Mouse (Mus musculus): ENCODE measurements around the gene Tlr5. TPM values are rescaled to one million over a fixed set of nuclear protein-coding genes. Genes with fewer than 3 reads are reported as not detected.

Gene Tlr5
- polyA plus RNA-seq (2012; ENCODE audit: insufficient read depth, insufficient read length, missing spikeins): 2.3 and 2.7 TPM in 2 replicates

DNA sequence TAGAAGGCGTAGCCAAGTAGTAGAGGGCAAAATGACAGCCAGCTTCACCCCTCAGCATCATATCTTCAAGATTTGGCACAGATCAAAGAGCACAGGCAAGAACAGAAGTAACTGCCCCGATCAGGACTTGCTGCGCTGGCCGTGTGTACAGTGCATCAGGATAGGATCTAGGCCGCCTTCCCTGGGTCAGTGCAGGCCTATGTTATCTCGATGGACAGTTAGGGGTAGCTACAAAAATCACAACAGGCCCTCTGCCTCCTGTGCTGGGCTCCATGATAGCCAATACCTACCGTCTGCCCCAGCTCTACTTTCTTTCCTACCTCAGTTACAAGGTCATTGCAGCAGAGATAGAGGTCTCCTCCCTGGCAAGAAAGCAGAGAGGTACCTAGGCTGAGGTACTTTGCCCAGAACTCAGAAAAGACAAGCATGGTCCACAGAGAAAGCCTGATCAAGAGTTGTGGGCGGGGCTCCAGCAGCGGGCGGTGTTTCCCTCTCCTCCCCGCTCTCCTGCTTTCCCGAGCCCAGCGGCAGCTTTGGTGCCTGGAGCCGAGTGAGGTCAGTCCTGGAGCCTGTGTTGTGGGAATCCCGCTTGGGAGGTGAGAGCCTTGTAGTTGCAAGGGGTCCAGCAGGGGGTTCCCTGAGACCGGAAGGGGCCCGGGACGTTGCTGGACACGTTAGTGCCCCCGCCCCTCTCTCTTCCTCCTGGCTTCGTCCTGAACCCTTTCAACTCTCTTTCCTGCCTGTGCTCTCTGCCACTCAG lies at the start of gene Tlr5:
Tlr5 (plus strand) TSS at position 502 of the 760 bp plus-strand sequence.
- H3K27ac ChIP-seq (ENCODE audit: insufficient read depth, low read depth, low read length): peak within 1 kb of the TSS; percentile 75
- H3K4me1 ChIP-seq (ENCODE audit: control insufficient read depth, insufficient read depth, low read length): peaks cover 44% of the 10 kb centered on the region
- no peak for TF ChIP-seq CTCF (IDR thresholded peaks at IDR 0.05; ENCODE audit: low read depth, low read length)
- TF ChIP-seq POLR2A (IDR thresholded peaks at IDR 0.05; ENCODE audit: borderline replicate concordance, low read depth, low read length): no peak
- H3K4me3 ChIP-seq (ENCODE audit: insufficient read depth, low read length): peak within 1 kb of the TSS; percentile 57

DNA sequence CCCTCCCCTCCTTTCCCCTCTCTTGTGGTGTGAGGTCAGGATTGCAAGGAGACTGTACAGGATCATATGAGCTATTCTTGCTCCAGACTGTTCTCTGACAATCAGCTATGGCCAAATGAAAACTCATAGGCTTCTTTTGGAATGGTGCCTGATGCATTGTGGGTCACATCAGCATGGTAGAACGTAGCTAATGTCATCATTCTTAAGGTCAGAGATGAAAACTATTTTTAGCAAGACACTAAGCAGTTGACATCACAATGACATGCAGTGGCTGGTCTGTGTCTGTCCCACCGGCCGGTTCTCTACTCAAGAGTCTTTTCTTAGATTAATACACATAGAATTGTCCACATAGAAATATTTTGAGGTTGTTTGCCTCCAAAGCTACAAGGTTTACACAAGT lies 48.9 kb upstream of the Tlr5 start:
- Histone ChIP-seq H3K4me1 (ENCODE audit: control insufficient read depth, insufficient read depth, low read length) (peaks cover 42% of the 10 kb centered on the region), H3K27ac (ENCODE audit: insufficient read depth, low read depth, low read length) (no peak overlapping the region), H3K4me3 (ENCODE audit: insufficient read depth, low read length) (no peak overlapping the region)
- TF ChIP-seq CTCF (IDR thresholded peaks at IDR 0.05; ENCODE audit: low read depth, low read length): no peak
- TF ChIP-seq POLR2A (IDR thresholded peaks at IDR 0.05; ENCODE audit: borderline replicate concordance, low read depth, low read length): no peak

DNA sequence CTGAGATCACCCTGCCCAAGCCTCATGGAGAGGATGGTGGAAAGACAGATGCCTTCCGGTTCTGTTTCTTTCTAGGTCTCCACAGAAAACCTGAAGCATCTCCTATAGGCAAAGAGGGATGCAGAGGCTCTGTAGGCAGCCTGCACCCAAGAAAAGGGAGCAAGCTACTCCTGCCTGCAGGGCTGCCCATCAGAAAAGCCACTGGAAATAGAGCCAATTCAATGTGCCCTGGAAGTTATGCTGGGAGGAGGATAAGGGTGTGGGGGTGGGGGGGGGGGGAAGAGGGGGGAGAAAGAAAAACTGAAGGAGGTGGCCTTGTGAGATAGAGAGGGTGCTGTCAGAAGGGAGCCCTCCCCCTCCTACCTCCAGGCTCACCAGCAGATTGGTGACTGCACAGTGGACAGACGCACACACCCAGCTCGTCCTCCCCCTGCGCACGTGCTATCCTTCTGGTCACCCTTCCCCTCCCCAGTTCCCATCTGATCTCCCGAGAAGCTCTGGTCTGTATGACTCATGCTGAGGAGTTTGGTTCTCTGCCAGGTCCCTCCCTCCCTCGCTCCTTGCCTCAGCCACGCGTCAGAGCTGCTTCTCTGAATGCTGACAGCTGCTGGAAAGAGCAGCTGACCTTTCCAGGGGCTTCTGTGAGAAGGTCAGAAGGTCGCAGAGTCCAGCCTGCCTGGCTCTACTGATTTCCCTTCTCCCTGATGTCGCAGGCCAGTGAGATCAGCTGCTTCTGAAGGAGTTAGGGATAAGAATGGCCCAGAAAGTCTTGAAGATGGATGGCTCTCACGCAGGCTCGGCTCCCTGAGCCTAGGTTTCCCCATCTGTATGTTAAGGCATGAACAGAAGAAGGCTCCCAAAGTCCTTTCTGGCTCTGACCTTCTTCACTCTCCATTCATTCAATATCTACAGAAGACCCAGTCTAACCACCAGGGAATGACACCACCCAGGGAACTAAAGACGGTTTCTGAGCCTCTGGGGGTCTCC lies 46.2 kb upstream of the Tlr5 start:
- peaks cover 47% of the 10 kb centered on the region for H3K4me1 ChIP-seq (ENCODE audit: control insufficient read depth, insufficient read depth, low read length)
- TF ChIP-seq CTCF (IDR thresholded peaks at IDR 0.05; ENCODE audit: low read depth, low read length) (no peak), POLR2A (IDR thresholded peaks at IDR 0.05; ENCODE audit: borderline replicate concordance, low read depth, low read length) (no peak)
- H3K27ac ChIP-seq (ENCODE audit: insufficient read depth, low read depth, low read length): peak overlapping the region; percentile 47
- peak overlapping the region; percentile 11; the same call in 1 of the 2 replicates for H3K4me3 ChIP-seq (ENCODE audit: insufficient read depth, low read length)

DNA sequence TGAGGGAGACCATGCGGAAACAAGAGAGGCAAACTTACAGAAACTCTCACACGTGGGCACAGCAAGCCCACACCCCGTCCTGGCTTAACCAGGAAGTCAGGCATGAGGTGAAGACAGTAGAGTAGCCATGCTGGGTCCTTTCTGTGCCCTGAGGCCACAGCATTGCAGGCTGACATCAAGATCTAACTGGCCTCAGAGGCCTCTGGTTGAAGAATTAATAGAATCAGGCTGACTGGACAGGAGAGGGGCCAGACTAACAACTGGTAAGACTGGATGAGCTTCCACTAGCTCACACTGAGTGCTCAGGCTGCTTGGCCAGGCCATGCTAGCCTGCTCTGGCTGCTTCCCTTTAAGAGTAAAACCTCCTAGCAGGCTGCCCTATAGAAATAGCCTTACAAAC lies 45.5 kb upstream of the Tlr5 start:
- no peak overlapping the region for H3K27ac ChIP-seq (ENCODE audit: insufficient read depth, low read depth, low read length)
- no peak for TF ChIP-seq POLR2A (IDR thresholded peaks at IDR 0.05; ENCODE audit: borderline replicate concordance, low read depth, low read length)
- no peak for TF ChIP-seq CTCF (IDR thresholded peaks at IDR 0.05; ENCODE audit: low read depth, low read length)
- no peak overlapping the region for H3K4me3 ChIP-seq (ENCODE audit: insufficient read depth, low read length)
- peaks cover 47% of the 10 kb centered on the region for H3K4me1 ChIP-seq (ENCODE audit: control insufficient read depth, insufficient read depth, low read length)

DNA sequence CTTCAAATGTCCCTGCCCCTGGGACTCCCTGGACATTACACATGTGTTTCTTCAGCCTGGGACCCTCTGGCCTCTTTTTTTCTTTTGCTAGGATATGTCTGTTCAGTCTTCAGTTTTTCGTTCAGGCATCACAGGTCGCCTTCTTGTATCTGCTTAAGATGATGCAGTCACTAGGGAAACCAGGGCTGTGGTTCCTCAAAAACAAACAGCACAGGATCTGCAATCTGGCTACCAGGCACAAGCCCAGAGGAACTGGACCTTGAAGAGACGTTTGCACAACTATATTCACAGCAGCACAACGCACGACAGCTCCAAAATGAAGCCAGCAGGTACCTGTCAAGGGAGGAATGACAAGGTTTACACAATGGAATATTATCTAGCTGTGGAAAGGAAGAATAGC lies 45.0 kb upstream of the Tlr5 start:
- H3K4me3 ChIP-seq (ENCODE audit: insufficient read depth, low read length): no peak overlapping the region
- peaks cover 47% of the 10 kb centered on the region for H3K4me1 ChIP-seq (ENCODE audit: control insufficient read depth, insufficient read depth, low read length)
- TF ChIP-seq POLR2A (IDR thresholded peaks at IDR 0.05; ENCODE audit: borderline replicate concordance, low read depth, low read length) (no peak), CTCF (IDR thresholded peaks at IDR 0.05; ENCODE audit: low read depth, low read length) (no peak)
- H3K27ac ChIP-seq (ENCODE audit: insufficient read depth, low read depth, low read length): no peak overlapping the region

DNA sequence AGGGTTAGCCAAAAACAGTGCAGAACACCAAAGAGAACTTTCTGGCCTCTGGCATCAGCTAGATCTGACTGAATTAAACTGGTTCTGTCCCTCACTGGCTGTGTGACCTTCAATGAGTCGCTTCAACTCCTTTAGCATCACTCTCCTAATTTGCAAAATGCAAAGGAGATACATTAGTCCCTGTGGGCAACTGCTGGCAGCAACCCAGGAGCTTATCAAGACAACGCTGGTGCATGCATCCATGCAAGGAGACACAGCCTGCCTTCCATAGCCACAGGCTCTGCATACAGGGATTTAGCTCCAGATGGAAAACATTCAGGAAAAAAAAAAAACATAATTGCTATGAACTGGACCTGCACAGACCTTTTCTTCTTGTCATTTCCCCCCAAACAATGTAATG lies 42.0 kb upstream of the Tlr5 start:
- no peak overlapping the region for H3K4me3 ChIP-seq (ENCODE audit: insufficient read depth, low read length)
- H3K4me1 ChIP-seq (ENCODE audit: control insufficient read depth, insufficient read depth, low read length): peaks cover 28% of the 10 kb centered on the region
- TF ChIP-seq POLR2A (IDR thresholded peaks at IDR 0.05; ENCODE audit: borderline replicate concordance, low read depth, low read length): no peak
- no peak for TF ChIP-seq CTCF (IDR thresholded peaks at IDR 0.05; ENCODE audit: low read depth, low read length)
- no peak overlapping the region for H3K27ac ChIP-seq (ENCODE audit: insufficient read depth, low read depth, low read length)

DNA sequence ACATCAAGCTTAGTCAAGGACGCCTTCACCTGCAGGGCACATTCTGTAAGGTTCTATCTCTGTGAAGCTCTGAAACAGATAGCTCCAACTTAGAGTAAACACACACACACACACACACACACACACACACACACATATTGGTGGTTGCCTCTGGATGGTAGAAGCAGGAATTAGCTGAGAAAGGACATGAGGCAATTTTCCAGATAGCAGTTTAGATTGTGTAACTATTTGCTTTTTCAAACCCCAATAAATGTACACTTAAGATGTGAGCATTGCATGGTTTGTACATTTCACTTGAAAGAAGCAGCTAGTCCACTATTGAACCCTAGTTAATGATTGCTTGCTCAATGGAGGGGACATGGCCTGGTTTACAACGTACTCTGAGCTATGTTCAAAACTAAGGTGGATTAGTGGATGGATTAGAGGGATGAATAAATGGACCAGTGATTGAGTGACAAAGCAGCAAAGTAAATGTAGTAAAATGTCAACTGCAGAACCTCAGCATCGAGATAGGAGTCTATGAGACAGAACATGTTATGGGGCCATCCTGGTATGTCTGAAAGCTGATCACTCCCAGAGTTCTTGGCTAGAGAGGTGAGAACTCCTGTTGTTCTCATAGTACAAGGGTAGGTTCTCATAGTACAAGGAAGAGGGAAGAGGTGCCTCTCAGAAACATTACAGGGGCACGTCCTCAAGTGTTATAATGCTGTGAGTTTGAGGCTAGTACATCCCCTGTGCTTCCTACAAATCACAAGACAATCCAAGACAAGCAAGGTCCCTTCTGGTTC lies 40.3 kb upstream of the Tlr5 start:
- TF ChIP-seq CTCF (IDR thresholded peaks at IDR 0.05; ENCODE audit: low read depth, low read length) (no peak), POLR2A (IDR thresholded peaks at IDR 0.05; ENCODE audit: borderline replicate concordance, low read depth, low read length) (no peak)
- Histone ChIP-seq H3K4me3 (ENCODE audit: insufficient read depth, low read length) (no peak overlapping the region), H3K27ac (ENCODE audit: insufficient read depth, low read depth, low read length) (no peak overlapping the region), H3K4me1 (ENCODE audit: control insufficient read depth, insufficient read depth, low read length) (peaks cover 16% of the 10 kb centered on the region)

DNA sequence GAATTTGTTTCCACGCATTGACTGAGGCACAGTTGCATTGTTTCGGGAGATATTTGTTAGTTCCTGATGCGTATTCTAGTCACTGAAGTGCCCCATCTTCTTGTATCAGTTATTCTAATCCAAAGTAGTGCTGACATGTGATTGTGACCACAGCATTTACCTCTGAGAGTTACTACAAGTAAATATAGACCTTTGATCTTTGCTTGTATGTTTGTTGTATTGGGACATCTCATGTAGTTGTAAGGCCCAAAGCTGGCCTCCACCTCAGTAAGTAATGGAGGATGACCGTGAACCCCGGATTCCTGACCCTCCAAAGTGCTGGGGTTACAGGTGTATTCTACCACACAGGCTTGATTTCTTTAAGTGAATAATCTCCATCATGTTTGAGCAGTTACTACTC lies 38.4 kb upstream of the Tlr5 start:
- Histone ChIP-seq H3K4me3 (ENCODE audit: insufficient read depth, low read length) (no peak overlapping the region), H3K4me1 (ENCODE audit: control insufficient read depth, insufficient read depth, low read length) (peaks cover under 1% of the 10 kb centered on the region; the same call in 1 of the 2 replicates), H3K27ac (ENCODE audit: insufficient read depth, low read depth, low read length) (no peak overlapping the region)
- TF ChIP-seq POLR2A (IDR thresholded peaks at IDR 0.05; ENCODE audit: borderline replicate concordance, low read depth, low read length) (no peak), CTCF (IDR thresholded peaks at IDR 0.05; ENCODE audit: low read depth, low read length) (no peak)

DNA sequence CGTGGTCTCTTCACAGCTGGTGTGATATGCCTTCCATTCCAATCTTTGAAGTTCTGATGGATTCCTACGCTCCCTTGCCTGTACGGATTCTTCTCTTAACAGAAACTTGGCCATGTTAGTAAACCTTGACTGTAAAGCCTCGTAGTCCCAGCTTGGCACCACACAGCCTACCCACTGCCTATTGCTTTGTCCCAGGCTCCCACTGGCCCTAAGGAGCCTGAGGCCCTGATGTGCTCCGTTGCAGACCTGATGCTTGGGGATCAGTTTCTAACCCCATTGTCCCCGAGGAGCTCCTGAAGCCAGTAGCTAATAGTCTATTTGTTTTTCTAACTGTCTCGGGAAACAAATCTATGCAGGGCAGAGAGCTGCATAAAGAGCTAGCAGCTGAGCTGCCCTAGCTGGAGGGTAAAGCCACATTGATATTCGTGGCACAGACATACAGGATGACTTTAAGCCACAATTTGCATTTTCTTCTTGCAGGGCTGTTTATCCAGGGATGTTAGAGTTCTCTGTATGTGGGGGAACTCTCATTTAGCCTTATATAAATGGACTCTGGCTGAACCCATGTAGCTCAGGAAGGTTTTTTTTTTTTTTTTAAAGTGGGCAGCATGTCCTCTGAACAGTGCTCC lies 35.8 kb upstream of the Tlr5 start:
- Histone ChIP-seq H3K4me1 (ENCODE audit: control insufficient read depth, insufficient read depth, low read length) (peaks cover 13% of the 10 kb centered on the region), H3K4me3 (ENCODE audit: insufficient read depth, low read length) (no peak overlapping the region), H3K27ac (ENCODE audit: insufficient read depth, low read depth, low read length) (no peak overlapping the region)
- TF ChIP-seq POLR2A (IDR thresholded peaks at IDR 0.05; ENCODE audit: borderline replicate concordance, low read depth, low read length): no peak
- no peak for TF ChIP-seq CTCF (IDR thresholded peaks at IDR 0.05; ENCODE audit: low read depth, low read length)
